Mouse (Mus musculus) ES-Bruce4 (cell line): ENCODE results near the gene Med25. TPM values are rescaled to one million over a fixed set of nuclear protein-coding genes. Genes with fewer than 3 reads are reported as not detected.
A peak's percentile ranks its signal among the peaks of the same experiment; 100 is the strongest.

Experiments used
- H3K27ac ChIP-seq: 2 replicates; pipeline ENCODE4 v1.5.1; 2012; ENCODE audit warnings: low read length, inconsistent platforms; ENCODE audit not compliant: insufficient read depth
- H3K27me3 ChIP-seq: 2 replicates; pipeline ENCODE4 v1.6.1; 2012; ENCODE audit warnings: mild to moderate bottlenecking, low read length, inconsistent platforms; ENCODE audit not compliant: control insufficient read depth, poor library complexity, insufficient read depth, severe bottlenecking
- H3K36me3 ChIP-seq: 2 replicates; pipeline ENCODE4 v1.6.1; 2012; ENCODE audit warnings: inconsistent platforms, mild to moderate bottlenecking, low read length, moderate library complexity; ENCODE audit not compliant: control insufficient read depth, poor library complexity, insufficient read depth, severe bottlenecking
- H3K4me1 ChIP-seq: one replicate; pipeline ENCODE4 v1.8.1; 2011; ENCODE audit warnings: low read length; ENCODE audit not compliant: control insufficient read depth, insufficient read depth
- H3K4me3 ChIP-seq: 2 replicates; pipeline ENCODE4 v1.5.1; 2011; ENCODE audit warnings: low read depth, mild to moderate bottlenecking, low read length
- H3K9ac ChIP-seq: 2 replicates; pipeline ENCODE4 v1.6.1; 2012; ENCODE audit warnings: low read depth, mild to moderate bottlenecking, inconsistent platforms; ENCODE audit not compliant: poor library complexity, severe bottlenecking
- H3K9me3 ChIP-seq: replicated peaks from 2 replicates; pipeline ENCODE4 v1.6.1; 2012; ENCODE audit warnings: mild to moderate bottlenecking, low read length, inconsistent platforms; ENCODE audit not compliant: control insufficient read depth, poor library complexity, insufficient read depth, severe bottlenecking
- CTCF ChIP-seq: IDR thresholded peaks from one replicate; pipeline ENCODE4 v1.8.1; 2011; ENCODE audit warnings: low read depth, low read length
- EP300 ChIP-seq: IDR thresholded peaks from 2 replicates; pipeline ENCODE4 v1.6.1; 2011; ENCODE audit warnings: low read depth, low read length; ENCODE audit not compliant: insufficient read depth
- POLR2A ChIP-seq: IDR thresholded peaks from one replicate; pipeline ENCODE4 v1.8.1; 2011; ENCODE audit warnings: low read length; ENCODE audit not compliant: insufficient read depth
- polyA plus RNA-seq: library from polyadenylated mRNA; stranded (reverse); fragments of >200 nt; gene quantifications from 2 replicates; pipeline ENCODE4 v1.2.4, GENCODE M21; 2011; ENCODE audit warnings: low read depth; ENCODE audit not compliant: missing spikeins, insufficient read depth, insufficient read length

Med25 gene
- polyA plus RNA-seq, 1 experiment: 54.0 TPM

- Histone ChIP-seq H3K4me1 (no peaks in the 10 kb centered on the region), H3K4me3 (peak within 1 kb of the TSS; percentile 88), H3K27me3 (no peaks in the 10 kb centered on the region), H3K27ac (peak within 1 kb of the TSS; percentile 77), H3K9ac (peak within 1 kb of the TSS; percentile 69), H3K9me3 (no peaks in the 10 kb centered on the region), H3K36me3 (no peaks in the 10 kb centered on the region; the same call in 1 of the 2 replicates)
- TF ChIP-seq CTCF (no peak), POLR2A (peak; percentile 56), EP300 (no peak; the same call in 1 of the 2 replicates)
Measured at GRCm38 (mm10) chr7:44848561-44849415, 43.7 kb downstream of the Med25 start, which contains the start of the genes Akt1s1 and Tbc1d17. TSS of gene Akt1s1 (plus strand) at chr7:44848991. TSS of gene Tbc1d17 (minus strand) at chr7:44849079.

- Histone ChIP-seq H3K4me3 (peak overlapping the region; percentile 73), H3K36me3 (no peaks in the 10 kb centered on the region; the same call in none of the 2 replicates), H3K27ac (no peak overlapping the region), H3K9ac (no peak overlapping the region), H3K4me1 (no peaks in the 10 kb centered on the region), H3K9me3 (no peaks in the 10 kb centered on the region), H3K27me3 (no peaks in the 10 kb centered on the region)
- TF ChIP-seq EP300 (no peak), POLR2A (no peak), CTCF (no peak)
Measured at GRCm38 (mm10) chr7:44847772-44848171, 44.7 kb downstream of the Med25 start.

GRCm38 (mm10) chr7:44846804-44847203 is 45.7 kb downstream of the Med25 start:
- no peak overlapping the region for H3K9ac ChIP-seq
- H3K36me3 ChIP-seq: peaks cover 2% of the 10 kb centered on the region
- no peaks in the 10 kb centered on the region for H3K4me1 ChIP-seq
- H3K9me3 ChIP-seq: no peaks in the 10 kb centered on the region
- no peaks in the 10 kb centered on the region for H3K27me3 ChIP-seq
- H3K27ac ChIP-seq: no peak overlapping the region
- H3K4me3 ChIP-seq: no peak overlapping the region
- no peak for TF ChIP-seq CTCF
- TF ChIP-seq EP300: no peak
- no peak for TF ChIP-seq POLR2A

- TF ChIP-seq CTCF (no peak), POLR2A (no peak), EP300 (no peak)
- Histone ChIP-seq H3K36me3 (peaks cover 2% of the 10 kb centered on the region), H3K4me1 (no peaks in the 10 kb centered on the region), H3K4me3 (no peak overlapping the region), H3K9ac (no peak overlapping the region), H3K27ac (no peak overlapping the region), H3K27me3 (no peaks in the 10 kb centered on the region), H3K9me3 (no peaks in the 10 kb centered on the region)
Measured at GRCm38 (mm10) chr7:44845006-44845405, 47.5 kb downstream of the Med25 start.

- H3K4me1 ChIP-seq: no peaks in the 10 kb centered on the region
- no peaks in the 10 kb centered on the region for H3K27me3 ChIP-seq
- no peaks in the 10 kb centered on the region for H3K9me3 ChIP-seq
- H3K9ac ChIP-seq: no peak overlapping the region
- no peak for TF ChIP-seq EP300
- TF ChIP-seq POLR2A: no peak
- TF ChIP-seq CTCF: no peak
- no peak overlapping the region for H3K4me3 ChIP-seq
- no peak overlapping the region for H3K27ac ChIP-seq
- peaks cover 2% of the 10 kb centered on the region for H3K36me3 ChIP-seq
Measured at GRCm38 (mm10) chr7:44841825-44842463, 50.6 kb downstream of the Med25 start.
